Mouse (Mus musculus): ENCODE measurements around the gene Zfp213.
A peak's percentile ranks its signal among the peaks of the same experiment; 100 is the strongest.
"Not testable (repeated sequence)": the region's sequence is repeated elsewhere in the genome, so short reads cannot be mapped to it uniquely, and the experiment has no call there.

Zfp213 gene

GRCm38 (mm10) chr17:23544766-23545165 is 19.3 kb downstream of the Zfp213 start:
- no peak for DNase-seq (ENCODE audit: inconsistent ontology term)

GRCm38 (mm10) chr17:23543983-23544382 is 20.1 kb downstream of the Zfp213 start:
- no peak for DNase-seq (ENCODE audit: inconsistent ontology term)

GRCm38 (mm10) chr17:23543325-23543724 is 20.7 kb downstream of the Zfp213 start:
- no peak for DNase-seq (ENCODE audit: inconsistent ontology term)

GRCm38 (mm10) chr17:23542835-23543234 is 21.2 kb downstream of the Zfp213 start:
- DNase-seq (ENCODE audit: inconsistent ontology term): peak; percentile 40

GRCm38 (mm10) chr17:23542004-23542720 is 21.9 kb downstream of the Zfp213 start:
- peak; percentile 49 for DNase-seq (ENCODE audit: inconsistent ontology term)

- DNase-seq (ENCODE audit: inconsistent ontology term): peak; percentile 59
Measured at GRCm38 (mm10) chr17:23540605-23541475, 23.2 kb downstream of the Zfp213 start.

GRCm38 (mm10) chr17:23540106-23540505 is 23.9 kb downstream of the Zfp213 start:
- no peak for DNase-seq (ENCODE audit: inconsistent ontology term)

GRCm38 (mm10) chr17:23539608-23540007 is 24.4 kb downstream of the Zfp213 start:
- DNase-seq (ENCODE audit: inconsistent ontology term): no peak

GRCm38 (mm10) chr17:23538299-23539015 is 25.6 kb downstream of the Zfp213 start:
- DNase-seq (ENCODE audit: inconsistent ontology term): peak; percentile 14

- DNase-seq (ENCODE audit: inconsistent ontology term): no peak
Measured at GRCm38 (mm10) chr17:23537554-23538255, 26.3 kb downstream of the Zfp213 start.

GRCm38 (mm10) chr17:23535046-23535788 is 28.8 kb downstream of the Zfp213 start:
- DNase-seq (ENCODE audit: inconsistent ontology term): peak; percentile 72

- DNase-seq (ENCODE audit: inconsistent ontology term): peak; percentile 14
Measured at GRCm38 (mm10) chr17:23533591-23534490, 30.2 kb downstream of the Zfp213 start.

GRCm38 (mm10) chr17:23531408-23531807 is 32.6 kb downstream of the Zfp213 start:
- not testable (repeated sequence) for DNase-seq (ENCODE audit: inconsistent ontology term)

- not testable (repeated sequence) for DNase-seq (ENCODE audit: inconsistent ontology term)
Measured at GRCm38 (mm10) chr17:23522941-23523732, 40.9 kb downstream of the Zfp213 start.

- DNase-seq (ENCODE audit: inconsistent ontology term): no peak
Measured at GRCm38 (mm10) chr17:23518701-23519423, 45.2 kb downstream of the Zfp213 start.

All from Muller cell, postnatal 12 days (primary cell).